Mouse (Mus musculus): ENCODE data around the gene Cpeb3. TPM values are rescaled to one million over a fixed set of nuclear protein-coding genes. Genes with fewer than 3 reads are reported as not detected.

The Cpeb3 gene
- polyA plus RNA-seq, 1 experiment = 0.57 TPM

- TF ChIP-seq MYOD1 (IDR thresholded peaks at IDR 0.05; ENCODE audit: control insufficient read depth, insufficient read length, low read depth) (no peak), FOSL1 (IDR thresholded peaks at IDR 0.05; ENCODE audit: insufficient read depth, low read length, poor library complexity, severe bottlenecking) (no peak), CEBPB (IDR thresholded peaks at IDR 0.05; ENCODE audit: low read depth) (no peak), MAX (IDR thresholded peaks at IDR 0.05) (no peak), USF1 (IDR thresholded peaks at IDR 0.05; ENCODE audit: low read depth) (no peak), CTCF (IDR thresholded peaks at IDR 0.05; ENCODE audit: control insufficient read depth, insufficient read depth, insufficient read length) (no peak), MYOG (IDR thresholded peaks at IDR 0.05; ENCODE audit: control insufficient read depth, extremely low read depth, insufficient read length) (no peak)
- H3K79me2 ChIP-seq (ENCODE audit: control insufficient read depth, insufficient read depth) = no peaks in the 10 kb centered on the region
- H3K4me3 ChIP-seq (ENCODE audit: insufficient read depth, poor library complexity, severe bottlenecking) = no peak overlapping the region
- no peaks in the 10 kb centered on the region for H3K79me3 ChIP-seq (ENCODE audit: low read depth)
- H3K27me3 ChIP-seq (ENCODE audit: control insufficient read depth, insufficient read depth, insufficient read length) = no peaks in the 10 kb centered on the region
- no peaks in the 10 kb centered on the region for H3K36me3 ChIP-seq (ENCODE audit: control insufficient read depth, insufficient read depth)
- no peak overlapping the region for H3ac ChIP-seq (ENCODE audit: control insufficient read depth, insufficient read length, low read depth)
Observed at GRCm38 (mm10) chr19:37050643-37051345, 157.6 kb downstream of the Cpeb3 start.

GRCm38 (mm10) chr19:37048507-37048906 lies 159.9 kb downstream of the Cpeb3 start:
- no peaks in the 10 kb centered on the region for H3K79me3 ChIP-seq (ENCODE audit: low read depth)
- H3K36me3 ChIP-seq (ENCODE audit: control insufficient read depth, insufficient read depth) = no peaks in the 10 kb centered on the region
- TF ChIP-seq MYOG (IDR thresholded peaks at IDR 0.05; ENCODE audit: control insufficient read depth, extremely low read depth, insufficient read length) (no peak), CEBPB (IDR thresholded peaks at IDR 0.05; ENCODE audit: low read depth) (no peak), MAX (IDR thresholded peaks at IDR 0.05) (no peak)
- H3K4me3 ChIP-seq (ENCODE audit: insufficient read depth, poor library complexity, severe bottlenecking) = no peak overlapping the region
- no peaks in the 10 kb centered on the region for H3K79me2 ChIP-seq (ENCODE audit: control insufficient read depth, insufficient read depth)
- H3ac ChIP-seq (ENCODE audit: control insufficient read depth, insufficient read length, low read depth) = no peak overlapping the region
- no peaks in the 10 kb centered on the region for H3K27me3 ChIP-seq (ENCODE audit: control insufficient read depth, insufficient read depth, insufficient read length)

GRCm38 (mm10) chr19:37044431-37044830 lies 164.0 kb downstream of the Cpeb3 start:
- Histone ChIP-seq H3K27me3 (ENCODE audit: control insufficient read depth, insufficient read depth, insufficient read length) (no peaks in the 10 kb centered on the region), H3K4me3 (ENCODE audit: insufficient read depth, poor library complexity, severe bottlenecking) (no peak overlapping the region), H3K36me3 (ENCODE audit: control insufficient read depth, insufficient read depth) (no peaks in the 10 kb centered on the region), H3K79me2 (ENCODE audit: control insufficient read depth, insufficient read depth) (no peaks in the 10 kb centered on the region), H3ac (ENCODE audit: control insufficient read depth, insufficient read length, low read depth) (no peak overlapping the region), H3K79me3 (ENCODE audit: low read depth) (no peaks in the 10 kb centered on the region)
- TF ChIP-seq MYOD1 (IDR thresholded peaks at IDR 0.05; ENCODE audit: control insufficient read depth, insufficient read length, low read depth) (no peak), FOSL1 (IDR thresholded peaks at IDR 0.05; ENCODE audit: insufficient read depth, low read length, poor library complexity, severe bottlenecking) (no peak), MYOG (IDR thresholded peaks at IDR 0.05; ENCODE audit: control insufficient read depth, extremely low read depth, insufficient read length) (no peak), MAX (IDR thresholded peaks at IDR 0.05) (no peak), USF1 (IDR thresholded peaks at IDR 0.05; ENCODE audit: low read depth) (no peak), CEBPB (IDR thresholded peaks at IDR 0.05; ENCODE audit: low read depth) (no peak), CTCF (IDR thresholded peaks at IDR 0.05; ENCODE audit: control insufficient read depth, insufficient read depth, insufficient read length) (no peak)

- Histone ChIP-seq H3K4me3 (ENCODE audit: insufficient read depth, poor library complexity, severe bottlenecking) (no peak overlapping the region), H3K36me3 (ENCODE audit: control insufficient read depth, insufficient read depth) (no peaks in the 10 kb centered on the region), H3K79me3 (ENCODE audit: low read depth) (no peaks in the 10 kb centered on the region), H3ac (ENCODE audit: control insufficient read depth, insufficient read length, low read depth) (no peak overlapping the region), H3K79me2 (ENCODE audit: control insufficient read depth, insufficient read depth) (no peaks in the 10 kb centered on the region), H3K27me3 (ENCODE audit: control insufficient read depth, insufficient read depth, insufficient read length) (no peaks in the 10 kb centered on the region)
- TF ChIP-seq USF1 (IDR thresholded peaks at IDR 0.05; ENCODE audit: low read depth) (no peak), MYOD1 (IDR thresholded peaks at IDR 0.05; ENCODE audit: control insufficient read depth, insufficient read length, low read depth) (no peak), MAX (IDR thresholded peaks at IDR 0.05) (no peak), FOSL1 (IDR thresholded peaks at IDR 0.05; ENCODE audit: insufficient read depth, low read length, poor library complexity, severe bottlenecking) (no peak), CTCF (IDR thresholded peaks at IDR 0.05; ENCODE audit: control insufficient read depth, insufficient read depth, insufficient read length) (no peak), MYOG (IDR thresholded peaks at IDR 0.05; ENCODE audit: control insufficient read depth, extremely low read depth, insufficient read length) (no peak), CEBPB (IDR thresholded peaks at IDR 0.05; ENCODE audit: low read depth) (no peak)
Observed at GRCm38 (mm10) chr19:37040906-37041305, 167.5 kb downstream of the Cpeb3 start.

- H3K79me2 ChIP-seq (ENCODE audit: control insufficient read depth, insufficient read depth) = no peaks in the 10 kb centered on the region
- no peaks in the 10 kb centered on the region for H3K27me3 ChIP-seq (ENCODE audit: control insufficient read depth, insufficient read depth, insufficient read length)
- no peak overlapping the region for H3ac ChIP-seq (ENCODE audit: control insufficient read depth, insufficient read length, low read depth)
- H3K4me3 ChIP-seq (ENCODE audit: insufficient read depth, poor library complexity, severe bottlenecking) = no peak overlapping the region
- no peaks in the 10 kb centered on the region for H3K36me3 ChIP-seq (ENCODE audit: control insufficient read depth, insufficient read depth)
- TF ChIP-seq MYOD1 (IDR thresholded peaks at IDR 0.05; ENCODE audit: control insufficient read depth, insufficient read length, low read depth) (no peak), USF1 (IDR thresholded peaks at IDR 0.05; ENCODE audit: low read depth) (no peak), CTCF (IDR thresholded peaks at IDR 0.05; ENCODE audit: control insufficient read depth, insufficient read depth, insufficient read length) (no peak), CEBPB (IDR thresholded peaks at IDR 0.05; ENCODE audit: low read depth) (no peak), MAX (IDR thresholded peaks at IDR 0.05) (no peak), MYOG (IDR thresholded peaks at IDR 0.05; ENCODE audit: control insufficient read depth, extremely low read depth, insufficient read length) (no peak), FOSL1 (IDR thresholded peaks at IDR 0.05; ENCODE audit: insufficient read depth, low read length, poor library complexity, severe bottlenecking) (no peak)
- H3K79me3 ChIP-seq (ENCODE audit: low read depth) = no peaks in the 10 kb centered on the region
Observed at GRCm38 (mm10) chr19:37032364-37032763, 176.0 kb downstream of the Cpeb3 start.

DNA sequence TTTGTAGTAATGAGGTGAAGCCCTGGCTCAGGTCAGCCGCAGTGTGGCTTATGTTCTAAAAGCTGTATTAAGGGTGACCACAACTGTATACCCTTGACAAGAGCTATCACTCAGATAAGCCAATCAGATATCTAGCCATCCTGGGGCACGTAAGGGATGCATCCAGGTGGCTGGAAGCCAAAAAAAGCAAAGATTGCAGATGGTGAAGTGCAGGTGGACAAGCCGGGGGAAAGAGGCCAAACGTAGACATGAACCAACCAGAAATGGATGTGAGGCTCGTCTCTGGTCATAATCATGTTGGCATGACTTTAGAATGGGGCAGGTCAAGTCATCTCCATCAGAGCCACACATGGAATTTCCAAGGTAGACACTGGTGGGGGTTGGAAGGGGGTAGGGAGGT lies 177.0 kb downstream of the Cpeb3 start:
- H3K4me3 ChIP-seq (ENCODE audit: insufficient read depth, poor library complexity, severe bottlenecking) = no peak overlapping the region
- no peak overlapping the region for H3ac ChIP-seq (ENCODE audit: control insufficient read depth, insufficient read length, low read depth)
- H3K27me3 ChIP-seq (ENCODE audit: control insufficient read depth, insufficient read depth, insufficient read length) = no peaks in the 10 kb centered on the region
- no peaks in the 10 kb centered on the region for H3K79me2 ChIP-seq (ENCODE audit: control insufficient read depth, insufficient read depth)
- H3K36me3 ChIP-seq (ENCODE audit: control insufficient read depth, insufficient read depth) = no peaks in the 10 kb centered on the region
- H3K79me3 ChIP-seq (ENCODE audit: low read depth) = no peaks in the 10 kb centered on the region
- TF ChIP-seq CEBPB (IDR thresholded peaks at IDR 0.05; ENCODE audit: low read depth) (no peak), MYOD1 (IDR thresholded peaks at IDR 0.05; ENCODE audit: control insufficient read depth, insufficient read length, low read depth) (no peak), MAX (IDR thresholded peaks at IDR 0.05) (no peak), CTCF (IDR thresholded peaks at IDR 0.05; ENCODE audit: control insufficient read depth, insufficient read depth, insufficient read length) (no peak), USF1 (IDR thresholded peaks at IDR 0.05; ENCODE audit: low read depth) (no peak)
